Mouse (Mus musculus) testis, adult 2 months (tissue): ENCODE measurements around the gene Trpc5.

Source experiments
- CTCF ChIP-seq: fragments of 200-500 bp; IDR thresholded peaks from 2 replicates; pipeline ENCODE4 v1.5.1; 2012; ENCODE audit warnings: low read depth, mild to moderate bottlenecking, inconsistent platforms, low read length, moderate library complexity; ENCODE audit not compliant: control insufficient read depth, insufficient read depth, insufficient replicate concordance
- POLR2A ChIP-seq: fragments of 200-500 bp; IDR thresholded peaks from 2 replicates; pipeline ENCODE4 v1.6.1; 2012; ENCODE audit warnings: low read depth, mild to moderate bottlenecking, inconsistent platforms, low read length, moderate library complexity; ENCODE audit not compliant: control insufficient read depth

DNA sequence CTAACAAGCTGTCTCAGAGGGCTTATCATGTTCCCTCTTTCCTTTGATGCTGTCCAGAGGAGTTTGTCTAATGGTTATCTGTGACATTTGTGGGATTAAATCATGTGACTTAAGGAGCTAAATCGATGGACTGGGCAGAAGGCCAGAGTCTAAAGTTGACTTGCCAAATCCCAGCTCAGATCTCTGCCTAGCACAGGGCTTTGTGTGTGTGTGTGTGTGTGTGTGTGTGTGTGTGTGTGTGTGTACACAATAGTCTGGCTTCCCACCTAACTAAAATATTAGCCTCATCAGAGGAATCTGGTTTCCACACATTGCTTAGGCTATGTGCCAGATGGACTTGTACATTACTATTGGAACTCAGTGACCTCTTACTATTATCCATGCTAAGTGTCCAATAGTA is 151.5 kb downstream of the Trpc5 start:
- TF ChIP-seq CTCF = no peak
- no peak for TF ChIP-seq POLR2A
